8 mouse cellular contexts compared by ENCODE assay signal in the genomic region with DNA sequence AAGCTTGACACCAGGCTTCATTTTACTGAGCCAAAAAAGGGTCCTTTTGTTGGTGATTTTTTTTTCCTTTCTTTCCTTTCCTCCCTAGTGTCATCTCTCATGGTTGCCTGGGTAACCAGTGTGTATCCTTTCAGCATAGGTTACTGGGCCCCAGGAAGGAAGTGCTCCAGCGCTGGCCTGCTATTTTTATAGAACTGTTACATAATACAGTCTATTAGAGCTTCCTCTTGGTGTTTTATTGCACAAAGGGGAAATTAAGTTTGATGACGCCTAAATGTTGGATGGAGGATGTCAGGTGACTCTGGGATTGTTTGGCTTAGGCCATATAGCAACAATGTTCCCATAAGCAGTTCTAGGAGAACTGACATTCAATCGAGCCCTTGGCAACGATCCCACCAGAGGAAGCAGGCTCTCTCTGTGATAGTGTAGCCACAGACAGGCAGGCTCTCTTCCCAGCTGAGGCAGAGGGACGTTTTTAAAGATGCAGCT. TPM values are rescaled to one million over a fixed set of nuclear protein-coding genes. Genes with fewer than 3 reads are reported as not detected.
DNase-seq lines count a peak whose midpoint lies in the region; ATAC-seq and TF ChIP-seq lines count a peak whose summit lies in the region.

No protein-coding gene starts in this region.

- in situ Hi-C loops in CH12.LX (cut with MboI; ENCODE audit: low pct_ligation_motif_present, low pct_unique_long_range_greater_than_20kb, low sequenced_read_pairs): no loop called here

- dilution Hi-C loops in CH12.LX (cut with MboI; ENCODE audit: extremely low pct_ligation_motif_present, extremely low pct_unique_long_range_greater_than_20kb, low sequenced_read_pairs): no loop called here

- no peak overlapping the region for H3K4me2 ChIP-seq in CH12.LX (ENCODE audit: insufficient read depth, low read depth, poor library complexity, severe bottlenecking)
- peak overlapping the region; percentile 30 for H3K4me2 ChIP-seq in forebrain, embryonic 13.5 days
- H3K4me2 ChIP-seq in midbrain, embryonic 14.5 days (ENCODE audit: low read length): peak overlapping the region; percentile 34

- intact Hi-C loops in heart, postnatal 10 days (cut with DNase I): loop anchor here (2.0 kb wide), 2 partner anchors 129 to 207 kb away; no protein-coding TSS in a partner anchor

- DNase-seq in CH12.LX (ENCODE audit: extremely low read depth): peak; percentile 13
- DNase-seq in brain, adult 2 months (ENCODE audit: low read depth, low spot score): peak; percentile 91
- DNase-seq in heart, postnatal 10 days: peak; percentile 85 to 86
- peak; percentile 83 for DNase-seq in kidney, postnatal 14 days
- DNase-seq in liver: peak; percentile 46
- DNase-seq in midbrain, embryonic 14.5 days: peak; percentile 85
- peak; percentile 41 for DNase-seq in testis, postnatal 14 days (ENCODE audit: low spot score)

- H3K9ac ChIP-seq in CH12.LX (ENCODE audit: insufficient read depth, low read depth): no peak overlapping the region
- H3K9ac ChIP-seq in forebrain, embryonic 13.5 days: peak overlapping the region; percentile 30; the same call in 1 of the 2 replicates
- H3K9ac ChIP-seq in midbrain, embryonic 14.5 days (replicated peaks; ENCODE audit: low read length): no peak overlapping the region; the same call in 1 of the 2 replicates

- no peak for TF ChIP-seq CTCF in CH12.LX (conservative IDR thresholded peaks at IDR 0.05 in 1 of 2, IDR thresholded peaks at IDR 0.05 in 1 of 2; ENCODE audit: low read depth in 2 of 2, low read length in 2 of 2)

- WGBS in forebrain, embryonic 13.5 days: 9% methylated on average over 5 of the region's 5 CpGs
- WGBS in midbrain, embryonic 14.5 days: 9% methylated on average over 5 of the region's 5 CpGs

- H3K27me3 ChIP-seq in CH12.LX (replicated peaks): no peaks in the 10 kb centered on the region
- H3K27me3 ChIP-seq in forebrain, embryonic 13.5 days: no peaks in the 10 kb centered on the region
- H3K27me3 ChIP-seq in midbrain, embryonic 14.5 days (ENCODE audit: control insufficient read depth, insufficient read depth, low read length): no peaks in the 10 kb centered on the region

- H3K9me3 ChIP-seq in CH12.LX (replicated peaks; ENCODE audit: low read length): no peaks in the 10 kb centered on the region
- no peaks in the 10 kb centered on the region for H3K9me3 ChIP-seq in forebrain, embryonic 13.5 days (replicated peaks)
- H3K9me3 ChIP-seq in midbrain, embryonic 14.5 days (ENCODE audit: control insufficient read depth, low read length): no peaks in the 10 kb centered on the region

- H3K36me3 ChIP-seq in CH12.LX (replicated peaks in 1 of 2; ENCODE audit: control insufficient read depth in 1 of 2, insufficient read depth in 1 of 2, low read length in 1 of 2): no peaks in the 10 kb centered on the region
- no peaks in the 10 kb centered on the region for H3K36me3 ChIP-seq in forebrain, embryonic 13.5 days (ENCODE audit: poor library complexity, severe bottlenecking)
- H3K36me3 ChIP-seq in midbrain, embryonic 14.5 days (ENCODE audit: control insufficient read depth, insufficient read depth, low read length): no peaks in the 10 kb centered on the region

- H3K79me2 ChIP-seq in CH12.LX (replicated peaks; ENCODE audit: control insufficient read depth, extremely low read depth, insufficient read depth, poor library complexity, severe bottlenecking): no peaks in the 10 kb centered on the region

- no peak overlapping the region for H3K4me3 ChIP-seq in CH12.LX (replicated peaks in 1 of 3; ENCODE audit: low read depth in 2 of 3, low read length in 2 of 3, poor library complexity in 1 of 3)
- H3K4me3 ChIP-seq in forebrain, embryonic 13.5 days: no peak overlapping the region
- H3K4me3 ChIP-seq in midbrain, embryonic 14.5 days (replicated peaks; ENCODE audit: low read depth, low read length): no peak overlapping the region

- no peak overlapping the region for H3K27ac ChIP-seq in CH12.LX (ENCODE audit: insufficient read depth, low read depth)
- peak overlapping the region; percentile 58 for H3K27ac ChIP-seq in forebrain, embryonic 13.5 days
- H3K27ac ChIP-seq in midbrain, embryonic 14.5 days (replicated peaks; ENCODE audit: low read depth, low read length): peak overlapping the region; percentile 78

- peak; percentile 90 for ATAC-seq in forebrain, embryonic 13.5 days
- peak; percentile 70; the same call in 1 of the 2 replicates for ATAC-seq in midbrain, embryonic 14.5 days (ENCODE audit: low FRiP score, low TSS enrichment)

- TF ChIP-seq RAD21 in CH12.LX (IDR thresholded peaks at IDR 0.05; ENCODE audit: low read depth, low read length): no peak

- TF ChIP-seq POLR2A in CH12.LX (IDR thresholded peaks at IDR 0.05; ENCODE audit: low read depth, low read length): no peak

- no peak for TF ChIP-seq EP300 in CH12.LX (IDR thresholded peaks at IDR 0.05; ENCODE audit: low read length)

- H3K4me1 ChIP-seq in CH12.LX (ENCODE audit: control insufficient read depth in 1 of 2, insufficient read depth in 2 of 2): peaks cover 0 to 28% of the 10 kb centered on the region in 2 experiments; a peak in 1 of 4 replicates
- peaks cover 20% of the 10 kb centered on the region for H3K4me1 ChIP-seq in forebrain, embryonic 13.5 days
- H3K4me1 ChIP-seq in midbrain, embryonic 14.5 days (ENCODE audit: control insufficient read depth, insufficient read depth, low read length): peaks cover 29% of the 10 kb centered on the region

TF ChIP-seq in CH12.LX, 34 proteins besides CTCF, POLR2A, EP300 and RAD21:
- TF ChIP-seq TBP (conservative IDR thresholded peaks at IDR 0.05; ENCODE audit: low read depth, low read length): no peak
- no peak for TF ChIP-seq E2F4 (IDR thresholded peaks at IDR 0.05; ENCODE audit: insufficient replicate concordance, low read depth, low read length)
- TF ChIP-seq ZC3H11A (IDR thresholded peaks at IDR 0.05; ENCODE audit: low read depth, low read length): no peak
- TF ChIP-seq MAZ (IDR thresholded peaks at IDR 0.05; ENCODE audit: low read depth, low read length): no peak
- TF ChIP-seq UBTF (IDR thresholded peaks at IDR 0.05; ENCODE audit: low read depth, low read length): no peak
- TF ChIP-seq ZKSCAN1 (IDR thresholded peaks at IDR 0.05; ENCODE audit: borderline replicate concordance, low read depth, low read length): no peak
- TF ChIP-seq USF1 (IDR thresholded peaks at IDR 0.05; ENCODE audit: low read depth, low read length): no peak

RNA-seq across cellular contexts. Expression of a gene that starts 45.0 kb away (rescaled TPM):
- total RNA-seq in CH12.LX (2012; rRNA removed) (130 and 146 TPM in 2 replicates), CH12.LX (2014; rRNA removed) (not detected in 2 replicates)
- 0.55 TPM in 1 of 2 replicates, not detected in the other for polyA plus RNA-seq in CH12.LX (2012; ENCODE audit: insufficient read length, low read depth)
- 5.2 and 5.3 TPM in 2 replicates for polyA plus RNA-seq in forebrain, embryonic 13.5 days (2015; fragmentation: Nextera tagmentation; extraction: Ambion mirVana)
- total RNA-seq in heart, postnatal 10 days (2021): under 1 TPM in 1 of 2 experiments, not detected in 1; 0.38 TPM
- 12.9 and 18.5 TPM in 2 replicates for polyA plus RNA-seq in midbrain, embryonic 14.5 days (2014; fragmentation: Nextera tagmentation; extraction: Ambion mirVana)

Comparison
In these comparisons a context has a peak if more than half of its experiments do, and no peak if none do; other contexts are left out.
1. DNase-seq: peak in every context shown above with its lines; median percentile 91 in brain, adult 2 months; 86 in heart, postnatal 10 days; 85 in midbrain, embryonic 14.5 days; 83 in kidney, postnatal 14 days; 46 in liver; 41 in testis, postnatal 14 days; 13 in CH12.LX.